Mouse (Mus musculus) spleen, postnatal 4 days (tissue): ENCODE results near the gene Prrg3.
"Not testable (repeated sequence)": the region's sequence is repeated elsewhere in the genome, so short reads cannot be mapped to it uniquely, and the experiment has no call there.

Source experiments
- DNase-seq, 2 experiments: peaks; one replicate each; pipeline ENCODE4 v3.0.0; 2022; ENCODE audit warnings: low spot score in 2 of 2

Gene Prrg3

DNA sequence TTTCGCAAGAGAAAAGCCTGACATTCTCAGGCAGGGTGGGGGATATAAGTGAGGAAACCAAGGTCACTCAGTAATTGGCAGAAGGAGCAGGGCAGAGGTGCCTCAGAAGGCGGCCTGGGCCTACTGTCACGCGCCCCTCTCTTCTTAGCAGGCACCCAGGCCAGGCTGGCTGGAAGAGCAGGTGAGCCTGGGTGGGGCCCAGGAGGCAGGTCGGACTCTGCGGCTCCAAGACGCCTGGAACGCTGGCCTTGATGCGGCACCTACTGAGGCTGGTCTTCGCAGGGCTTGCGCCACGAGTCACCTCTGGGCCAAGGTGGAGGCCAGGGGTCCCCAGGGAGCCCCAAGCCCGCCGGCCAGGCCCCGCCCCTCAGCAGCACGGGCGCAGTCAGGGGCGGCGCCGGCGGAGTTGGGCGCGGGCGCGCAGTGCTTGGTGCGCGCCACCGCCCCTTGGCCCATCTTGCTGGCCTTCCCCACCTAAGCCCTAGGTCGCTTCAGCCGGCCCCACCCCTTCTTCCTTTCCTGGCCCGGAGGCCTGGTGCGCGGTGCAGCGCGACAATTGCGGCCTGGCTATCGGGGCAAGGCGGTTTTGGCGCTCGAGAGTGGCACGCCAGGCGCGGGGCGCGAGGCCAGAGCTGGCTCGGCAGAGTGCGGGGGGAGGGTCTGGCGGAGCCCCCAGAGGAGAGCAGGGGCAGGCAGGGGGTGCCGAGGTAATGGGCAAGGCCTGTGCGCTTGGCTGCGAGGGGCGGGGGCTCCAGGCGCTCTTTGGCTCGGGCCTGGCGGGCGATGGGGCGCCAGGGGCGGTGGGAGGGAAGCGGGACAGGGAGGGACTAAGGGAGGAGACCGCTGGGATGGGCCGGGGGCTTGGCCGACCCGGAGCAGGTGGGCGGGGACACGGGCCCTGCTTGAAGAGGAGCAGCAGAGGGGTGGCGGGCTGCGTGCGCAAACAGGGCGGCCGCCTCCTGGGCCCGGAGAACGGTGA, at the start of gene Prrg3:
Gene Prrg3, plus strand, starts transcription at position 552 of the 979 bp plus-strand sequence.
- peak; percentile 12 to 61 for DNase-seq

DNA sequence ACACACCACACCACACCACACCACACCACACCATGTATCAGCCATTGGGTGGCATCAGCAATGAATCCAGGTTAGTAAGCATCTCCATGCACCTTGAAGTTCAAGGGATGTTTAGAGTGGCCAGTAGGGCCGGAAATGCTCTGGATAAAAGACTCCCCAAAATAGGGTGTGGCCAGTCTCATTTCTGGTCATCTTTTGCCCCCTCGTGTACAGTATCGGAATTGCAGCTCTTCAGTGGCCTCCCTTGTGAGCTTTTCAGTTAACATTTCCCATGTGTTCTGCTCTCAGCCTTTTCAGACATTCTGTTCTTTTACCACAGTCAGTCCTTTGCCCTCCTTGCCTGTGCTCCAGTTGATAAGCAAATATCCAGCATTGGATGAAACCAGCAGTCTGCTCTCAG, 15.8 kb upstream of the Prrg3 start:
- peak in 1 of 2 experiments; percentile 11 for DNase-seq

DNA sequence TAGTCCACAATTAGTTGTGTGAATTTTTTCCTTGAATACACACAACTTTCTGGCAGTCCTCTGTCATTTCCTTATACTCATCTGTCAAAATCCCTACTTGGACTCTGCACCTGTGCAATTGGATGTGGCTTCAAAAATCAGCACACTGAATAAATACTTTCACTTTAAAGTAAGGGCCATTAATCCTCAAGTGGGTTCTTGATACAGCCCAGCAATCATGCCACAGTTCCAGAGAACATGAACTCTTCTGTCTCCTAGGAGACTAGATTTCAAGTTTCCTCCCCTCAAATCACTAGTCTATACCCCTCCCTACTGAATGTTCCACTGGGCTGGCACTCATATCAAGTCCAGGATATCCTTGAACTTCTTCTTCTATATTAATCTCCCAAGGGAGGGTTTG, 4.1 kb upstream of the Prrg3 start:
- no peak for DNase-seq

GRCm38 (mm10) chrX:71963275-71963912, 970 bp downstream of the Prrg3 start:
- DNase-seq = no peak

GRCm38 (mm10) chrX:71968216-71968615, 5.8 kb downstream of the Prrg3 start:
- DNase-seq = no peak

DNA sequence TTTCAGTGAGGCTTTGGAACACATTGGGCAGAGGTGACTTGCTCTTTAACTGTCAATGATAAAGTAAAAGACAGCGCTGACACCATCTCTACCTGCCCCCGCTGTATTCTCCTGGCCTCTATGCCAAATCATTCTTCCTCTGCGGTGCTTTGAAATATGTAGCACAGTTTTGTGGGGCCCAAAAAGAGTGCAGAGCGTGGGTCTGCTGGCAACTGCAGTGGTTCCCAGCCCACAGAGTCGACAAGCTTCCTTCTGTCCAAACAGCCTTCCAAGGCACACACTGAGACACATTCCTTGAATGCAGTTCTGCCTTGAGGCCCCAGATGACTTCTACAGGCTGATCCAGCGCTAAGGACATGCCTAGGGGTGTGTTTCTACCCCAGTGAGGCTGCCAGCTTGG, 6.4 kb downstream of the Prrg3 start:
- no peak for DNase-seq

GRCm38 (mm10) chrX:71971325-71971724, 8.9 kb downstream of the Prrg3 start:
- no peak for DNase-seq

- DNase-seq = no peak
Measured at GRCm38 (mm10) chrX:71972686-71973085, 10.3 kb downstream of the Prrg3 start, which contains the start of gene Fate1. TSS of gene Fate1 (plus strand) at chrX:71972986.

DNA sequence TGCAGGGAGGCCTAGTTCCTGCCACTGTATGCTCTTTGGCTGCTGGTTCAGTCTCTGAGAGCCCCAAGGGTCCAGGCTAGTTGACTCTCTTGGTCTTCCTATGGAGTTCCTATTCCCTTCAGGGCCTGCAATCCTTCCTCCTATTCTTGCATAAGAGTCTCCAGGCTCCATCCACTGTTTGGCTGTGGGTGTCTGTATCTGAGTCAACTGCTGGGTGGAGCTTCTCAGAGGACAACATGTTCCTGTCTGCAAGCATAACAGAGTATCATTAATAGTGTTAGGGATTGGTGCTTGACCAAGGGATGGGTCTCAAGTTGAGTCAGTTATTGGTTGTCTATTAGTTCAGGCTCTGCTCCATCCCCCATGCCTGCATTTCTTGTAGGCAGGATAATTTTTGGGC, 15.3 kb downstream of the Prrg3 start:
- DNase-seq = not testable (repeated sequence)

DNA sequence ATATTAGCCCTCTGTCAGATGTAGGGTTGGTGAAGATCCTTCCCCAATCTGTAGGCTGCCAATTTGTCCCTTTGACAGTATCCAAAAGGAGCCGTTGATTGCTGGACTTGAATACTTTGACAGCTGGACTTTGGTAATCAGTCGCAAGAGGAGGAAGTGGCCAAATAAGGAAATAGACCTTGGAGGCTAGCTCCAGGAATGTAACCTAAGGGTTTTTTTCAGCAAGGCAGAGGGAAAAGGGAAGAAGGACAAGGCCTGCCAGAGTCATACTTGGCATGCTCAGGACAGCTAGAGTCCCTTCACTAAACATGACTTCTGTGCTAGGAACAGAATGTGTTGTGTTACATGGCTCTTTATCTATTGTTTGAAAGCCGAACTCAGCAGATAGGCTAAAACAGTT, 18.0 kb downstream of the Prrg3 start:
- DNase-seq = no peak

GRCm38 (mm10) chrX:71981322-71981721, 18.9 kb downstream of the Prrg3 start:
- DNase-seq = no peak

GRCm38 (mm10) chrX:71983205-71983604, 20.8 kb downstream of the Prrg3 start:
- DNase-seq = no peak

- DNase-seq = no peak
Measured at GRCm38 (mm10) chrX:71983775-71984174, 21.4 kb downstream of the Prrg3 start.

DNA sequence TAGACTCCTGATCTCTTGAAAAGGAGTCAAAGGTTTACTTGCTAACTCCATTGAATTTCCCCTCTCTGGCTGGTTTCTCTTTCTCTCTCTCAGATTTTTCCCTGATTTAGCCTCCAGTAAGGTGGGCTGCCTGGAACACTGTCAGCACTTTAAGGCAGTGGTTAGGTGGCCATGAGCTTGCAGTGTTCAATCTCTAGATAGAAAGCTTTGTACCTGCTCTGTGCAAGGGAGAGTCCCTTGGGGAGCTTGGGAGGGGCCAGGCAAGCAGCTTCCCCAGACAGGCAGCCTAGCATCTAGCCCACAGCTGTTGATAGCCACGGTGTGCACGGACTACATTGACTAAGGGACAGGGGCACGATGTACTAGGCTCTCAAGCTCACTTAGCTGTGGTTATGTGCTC, 29.1 kb downstream of the Prrg3 start, which contains the start of gene Cnga2:
Gene Cnga2, plus strand, starts transcription at position 301 of the 400 bp plus-strand sequence.
- no peak for DNase-seq

- DNase-seq = no peak
Measured at GRCm38 (mm10) chrX:71995972-71996371, 33.5 kb downstream of the Prrg3 start.

DNA sequence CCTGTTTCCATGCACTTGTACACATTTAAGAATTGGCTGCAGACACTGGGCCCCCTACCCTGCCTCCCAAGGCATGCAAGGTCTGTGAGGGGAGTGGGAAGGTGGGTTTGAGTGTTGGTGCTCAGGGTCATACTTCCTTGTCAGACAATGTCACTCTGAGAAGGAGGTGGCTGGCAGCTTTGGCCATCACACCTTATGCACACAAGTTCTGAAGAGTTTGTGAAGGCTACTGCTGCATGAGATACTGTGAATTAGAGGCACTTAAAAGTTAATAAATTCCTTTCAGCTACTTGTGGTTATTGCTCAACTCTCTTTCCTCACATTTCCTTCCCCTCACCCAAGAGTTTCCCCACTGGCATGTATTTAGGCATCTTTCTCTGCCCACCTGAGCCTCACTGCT, 47.5 kb downstream of the Prrg3 start:
- DNase-seq = no peak

DNA sequence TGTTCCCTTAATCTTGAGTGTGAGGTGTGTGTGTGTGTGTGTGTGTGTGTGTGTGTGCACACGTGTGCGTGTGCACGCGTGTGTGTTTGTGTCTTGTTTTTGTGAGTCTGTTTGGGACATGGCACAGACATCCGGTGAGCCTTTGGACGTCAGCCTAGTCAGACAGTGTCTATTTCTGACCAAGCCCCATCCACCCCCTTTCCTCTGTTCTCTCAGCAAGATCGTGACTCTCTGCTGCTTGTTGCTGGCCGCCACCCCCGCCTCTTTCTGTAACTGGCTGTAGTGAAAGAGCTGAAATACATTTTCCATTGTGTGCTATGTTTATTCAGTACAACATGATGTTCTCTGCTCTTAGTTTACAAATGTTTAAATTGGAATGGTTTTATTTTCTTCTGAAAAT, 49.8 kb downstream of the Prrg3 start:
- no peak for DNase-seq

DNA sequence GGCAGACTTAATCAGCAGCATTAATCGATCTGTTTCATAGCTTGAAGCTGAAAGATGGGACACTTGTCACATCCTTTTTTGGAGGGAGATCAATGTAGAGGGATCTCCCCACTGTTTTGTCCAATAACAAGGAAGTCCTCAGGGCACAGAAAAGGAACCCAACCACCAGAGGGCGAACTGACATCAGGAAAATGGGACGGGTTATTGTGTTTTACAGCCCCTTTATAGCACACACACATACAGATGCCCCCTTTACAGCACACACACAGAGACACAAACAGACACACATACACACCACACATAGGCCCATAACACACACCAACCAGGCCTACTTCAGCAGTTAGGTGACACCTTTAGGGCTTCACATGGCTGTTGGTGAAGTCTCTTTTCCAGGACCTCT, 50.4 kb downstream of the Prrg3 start:
- no peak for DNase-seq

DNA sequence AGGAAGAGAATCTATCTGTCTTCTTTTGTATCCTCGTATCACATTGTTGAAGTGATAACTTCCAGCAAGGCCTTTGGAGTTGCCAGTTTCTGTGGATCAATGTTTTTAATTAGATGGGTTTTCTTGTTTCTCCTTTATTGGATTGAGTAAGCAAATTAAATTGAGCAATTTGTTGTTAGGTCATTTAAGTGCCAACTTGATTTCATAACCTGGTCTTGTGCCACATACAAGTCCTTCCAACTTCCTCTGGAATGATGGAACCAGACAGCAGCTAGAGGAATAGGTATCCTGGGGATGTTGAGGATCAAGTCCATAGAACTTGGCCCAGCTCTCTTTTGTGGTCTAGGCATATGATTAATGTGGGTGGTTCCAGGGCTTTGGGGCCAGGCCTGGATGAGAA, 59.8 kb downstream of the Prrg3 start:
- DNase-seq = no peak
